Mouse (Mus musculus): ENCODE data around the gene Gm10643.

Gene Gm10643

DNA sequence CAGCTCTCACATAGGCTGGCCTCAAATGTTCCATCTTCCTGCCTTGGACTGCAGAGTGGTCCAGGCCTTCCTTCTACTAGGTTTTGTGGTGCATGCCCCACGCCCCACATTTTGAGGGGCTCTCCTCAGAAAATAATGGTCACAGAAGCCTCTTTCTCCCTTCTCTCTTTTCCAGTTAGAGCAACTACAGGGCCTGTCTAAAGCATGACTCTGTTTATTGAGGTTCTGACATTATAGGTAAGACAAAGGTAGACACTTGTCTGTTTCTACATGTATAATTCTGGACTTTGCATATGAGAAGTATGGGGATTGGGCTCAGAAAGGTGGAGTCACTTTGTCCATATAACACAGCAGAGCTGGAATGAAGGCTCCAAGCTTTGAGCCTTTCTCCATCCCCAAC is at the start of gene Gm10643:
TSS of gene Gm10643 (minus strand) at position 101 of the 400 bp plus-strand sequence.
- DNase-seq = no peak

DNA sequence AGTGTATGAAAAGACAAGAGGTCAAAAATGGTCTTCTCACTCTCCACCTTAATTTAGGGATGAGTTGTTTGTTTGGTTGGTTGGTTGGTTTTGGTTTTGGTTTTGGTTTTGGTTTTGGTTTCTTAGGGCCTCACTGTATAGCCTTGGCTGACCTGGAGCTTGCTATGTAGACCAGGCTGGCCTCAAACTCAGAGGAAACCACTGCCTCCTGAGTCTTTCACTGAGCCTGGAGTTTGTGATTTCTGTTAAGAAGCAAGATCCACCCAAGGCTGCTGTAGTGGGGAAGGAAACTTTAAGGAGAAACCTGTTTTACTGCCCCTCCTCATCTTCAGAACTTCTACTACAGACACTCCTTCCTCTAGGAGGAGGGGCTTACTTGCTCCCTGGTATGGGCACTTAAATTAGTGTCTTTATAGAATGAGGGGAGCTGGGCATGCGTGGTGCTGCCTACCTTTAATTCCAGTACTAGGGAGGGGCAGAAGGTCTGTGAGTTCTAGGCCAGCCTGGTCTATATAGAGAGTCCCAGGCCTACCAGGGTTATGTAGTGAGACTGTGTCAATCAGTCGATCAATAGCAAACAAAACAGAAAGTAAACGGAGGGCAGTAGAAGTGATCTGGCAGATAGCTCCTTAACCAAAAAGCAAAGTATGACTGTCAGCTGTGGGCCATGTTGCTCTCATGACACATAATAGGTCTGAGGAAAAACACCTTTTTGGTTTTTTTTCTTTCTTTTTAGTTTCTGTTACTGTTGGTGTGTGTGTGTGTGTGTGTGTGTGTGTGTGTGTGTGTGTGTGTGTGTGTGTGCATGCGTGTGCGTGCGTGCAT is 41.5 kb upstream of the Gm10643 start:
- DNase-seq = no peak

DNA sequence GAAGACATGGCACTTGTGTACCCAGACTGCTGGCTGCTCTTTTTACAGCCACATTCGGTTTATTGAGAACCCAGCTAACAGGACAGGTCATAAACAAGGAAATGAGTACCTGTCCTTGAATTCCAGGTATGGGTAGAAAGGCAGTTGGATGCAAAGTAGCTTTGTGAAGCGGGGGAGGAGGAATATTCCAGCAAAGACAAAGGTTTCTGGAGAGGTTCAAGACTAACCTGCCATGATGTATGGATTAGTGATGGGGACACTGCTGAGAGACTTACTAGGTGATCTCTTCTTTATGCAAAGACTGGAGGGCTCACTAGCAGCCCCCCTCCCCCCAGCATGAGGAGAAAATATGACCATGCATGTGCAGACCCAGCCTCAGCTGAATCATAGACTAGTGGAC is 40.7 kb upstream of the Gm10643 start:
- DNase-seq = no peak

DNA sequence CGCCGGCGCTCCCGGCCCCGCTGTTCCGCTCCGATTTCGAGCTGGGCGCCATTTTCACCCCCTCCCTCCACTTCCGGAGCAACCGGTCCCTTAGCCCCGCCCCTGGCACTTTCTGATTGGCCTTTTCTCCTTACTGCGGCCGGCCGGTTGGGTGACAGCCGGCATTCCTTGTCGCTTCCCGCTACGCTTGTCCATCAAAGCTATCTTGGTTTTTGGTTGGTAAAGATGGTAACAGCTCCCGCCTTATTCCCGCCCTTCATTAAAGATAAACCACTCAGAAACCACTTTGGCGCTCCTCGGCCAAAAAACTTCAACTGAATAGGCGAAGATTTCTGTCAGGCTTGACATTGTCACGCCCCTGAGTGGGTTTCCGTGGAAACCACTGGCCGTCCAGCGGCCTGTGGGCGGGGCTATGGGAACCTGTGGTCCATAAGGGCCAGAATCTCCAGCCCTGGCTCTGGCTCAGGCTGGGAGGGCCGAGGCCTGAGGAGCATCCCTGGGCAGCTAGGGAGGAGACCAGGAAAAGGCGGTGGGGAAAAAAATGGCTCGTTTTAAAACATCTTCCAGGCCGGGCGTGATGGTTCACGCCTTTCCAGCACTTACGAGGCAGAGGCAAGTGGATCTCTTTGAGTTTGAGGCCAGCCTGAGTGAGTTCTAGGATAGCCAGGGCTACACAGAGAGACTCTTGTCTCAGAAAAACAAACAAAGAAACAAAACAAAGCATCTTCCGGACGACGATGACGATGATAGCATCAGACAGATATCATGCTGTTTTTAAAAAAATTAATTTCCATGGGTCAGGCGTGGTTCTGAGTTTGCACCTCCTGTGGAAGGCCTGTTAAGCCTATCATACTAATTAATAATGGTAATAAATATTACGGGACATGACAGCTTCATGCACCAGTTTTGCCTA is 40.0 kb upstream of the Gm10643 start, which contains the start of gene Dcaf15:
TSS of gene Dcaf15 (minus strand) at position 72 of the 913 bp plus-strand sequence.
- DNase-seq = peak; percentile 98 to 99

DNA sequence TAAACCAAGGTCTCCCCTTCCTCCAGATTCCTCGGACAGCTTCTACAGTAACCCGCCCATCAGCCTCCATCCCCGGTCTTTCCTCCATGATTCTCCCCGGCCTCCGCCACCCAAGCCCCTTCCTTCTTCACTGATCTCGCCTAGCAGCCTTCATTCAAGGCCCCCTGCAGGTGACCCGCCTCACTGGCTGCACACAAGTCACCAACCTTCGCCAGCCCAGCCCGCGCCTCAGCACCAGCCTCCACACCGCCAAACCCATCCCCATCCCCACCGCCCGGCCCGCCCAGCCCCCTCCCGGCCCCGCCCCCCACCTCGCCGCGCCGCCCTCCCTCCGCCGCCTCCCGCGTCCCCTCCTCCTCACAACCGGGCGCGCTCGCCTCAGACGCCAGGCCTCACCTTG is 39.3 kb upstream of the Gm10643 start:
- DNase-seq = peak; percentile 61 to 62

- DNase-seq = peak in 1 of 2 experiments; percentile 30
Observed at GRCm38 (mm10) chr8:84103601-84104000, 38.7 kb upstream of the Gm10643 start.

DNA sequence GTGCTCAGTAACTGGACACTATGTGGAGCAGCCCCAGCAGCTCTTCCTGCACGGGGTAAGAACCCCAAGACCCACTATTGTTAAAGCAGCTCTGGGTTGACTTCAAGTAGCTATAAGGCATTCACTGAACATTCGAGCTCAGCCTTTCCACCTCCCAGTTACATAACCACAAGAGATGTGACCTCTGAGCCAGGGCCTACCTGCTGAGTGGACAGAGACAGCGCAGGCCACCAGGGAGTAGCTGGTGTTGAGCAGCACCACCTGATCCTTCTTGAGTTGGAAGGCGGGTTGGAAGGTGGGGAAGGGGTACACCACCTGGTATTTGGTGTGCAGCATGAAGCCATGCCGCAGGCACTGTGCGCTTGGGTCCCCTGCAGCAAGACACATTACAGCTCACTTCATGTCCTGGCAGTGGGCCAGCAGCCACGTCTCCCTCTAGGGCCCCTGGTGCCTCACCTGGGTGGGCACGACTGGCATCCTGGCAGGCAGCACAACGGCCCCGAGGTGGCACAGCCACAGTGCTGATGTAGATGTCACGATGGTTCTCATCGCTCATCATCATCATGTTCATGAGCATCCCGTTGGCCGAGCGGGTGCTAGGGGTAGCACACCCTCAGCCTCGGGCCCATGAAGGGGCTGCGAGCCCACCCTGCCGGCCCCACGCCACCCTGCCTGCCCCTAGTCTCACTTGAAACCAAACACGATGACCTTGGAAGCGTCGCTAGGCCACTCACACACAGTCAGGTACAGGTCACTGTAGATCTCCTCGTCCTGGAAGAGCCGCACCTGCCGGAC is 36.7 kb upstream of the Gm10643 start:
- DNase-seq = no peak

DNA sequence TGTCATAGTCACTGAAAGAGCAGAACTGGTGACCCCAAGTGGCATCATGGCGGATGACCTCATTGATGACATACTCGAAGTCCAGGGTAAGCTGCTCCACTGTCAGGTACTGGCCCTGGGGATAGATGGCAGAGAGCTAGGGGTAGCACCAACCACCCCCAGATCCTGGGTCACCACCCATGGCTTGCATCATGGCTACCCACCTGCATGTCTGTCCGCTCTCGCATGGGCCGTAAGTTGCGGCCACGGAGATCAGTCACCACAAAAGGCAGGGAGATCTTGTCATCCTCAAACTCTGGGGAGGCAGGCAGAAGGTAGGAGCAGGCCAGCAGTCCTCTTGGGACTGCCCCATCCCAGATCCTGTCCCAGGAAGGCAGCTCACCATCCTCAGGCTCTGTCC is 33.4 kb upstream of the Gm10643 start:
- no peak for DNase-seq

- DNase-seq = no peak
Observed at GRCm38 (mm10) chr8:84096061-84096460, 31.1 kb upstream of the Gm10643 start.

DNA sequence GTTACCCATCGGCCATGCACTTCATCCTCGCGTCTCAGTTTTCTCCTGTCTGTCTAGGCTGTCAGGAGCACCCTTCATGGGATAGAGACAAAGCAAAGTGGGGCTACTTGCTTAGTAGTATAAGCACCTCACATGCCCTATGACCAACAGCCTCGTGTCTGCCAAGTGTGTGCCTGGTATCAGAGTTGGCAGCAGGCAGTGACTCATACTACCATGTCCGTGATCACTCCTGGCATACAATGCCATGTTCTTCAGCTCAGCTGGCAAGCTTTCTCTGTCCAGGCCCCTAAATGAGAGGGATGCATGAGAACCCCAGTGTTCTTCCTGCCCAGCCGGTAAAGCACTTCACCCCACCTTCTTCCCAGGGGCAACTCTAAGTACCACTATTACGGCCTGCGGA is 25.6 kb upstream of the Gm10643 start:
- no peak for DNase-seq

GRCm38 (mm10) chr8:84089277-84089676 is 24.3 kb upstream of the Gm10643 start:
- no peak for DNase-seq

- no peak for DNase-seq
Observed at GRCm38 (mm10) chr8:84087821-84088220, 22.9 kb upstream of the Gm10643 start.

GRCm38 (mm10) chr8:84087156-84087555 is 22.2 kb upstream of the Gm10643 start:
- no peak for DNase-seq

- no peak for DNase-seq
Observed at GRCm38 (mm10) chr8:84084341-84085115, 19.6 kb upstream of the Gm10643 start.

DNA sequence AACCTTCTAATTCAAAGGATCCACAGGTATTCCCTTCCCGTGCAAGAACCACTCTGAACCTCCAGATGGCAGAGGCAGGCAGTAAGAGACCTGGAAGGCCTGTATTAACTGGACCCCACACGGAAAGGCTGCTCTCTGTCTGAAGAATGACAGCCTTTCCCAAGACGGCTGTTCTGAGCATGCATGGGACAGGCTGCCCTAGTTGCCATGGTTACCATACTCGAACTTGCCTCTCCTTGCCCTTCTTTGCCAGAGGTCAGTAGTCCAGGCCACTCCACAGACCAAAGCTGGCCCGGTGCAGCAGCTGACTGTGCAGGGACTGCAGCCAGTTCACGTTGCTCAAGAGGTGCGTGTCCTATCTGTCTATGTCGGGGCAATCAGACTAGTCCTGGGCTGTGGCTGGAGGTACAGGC is 18.9 kb upstream of the Gm10643 start:
- peak; percentile 46 to 64 for DNase-seq

- peak; percentile 56 to 68 for DNase-seq
Observed at GRCm38 (mm10) chr8:84079206-84079605, 14.3 kb upstream of the Gm10643 start.

DNA sequence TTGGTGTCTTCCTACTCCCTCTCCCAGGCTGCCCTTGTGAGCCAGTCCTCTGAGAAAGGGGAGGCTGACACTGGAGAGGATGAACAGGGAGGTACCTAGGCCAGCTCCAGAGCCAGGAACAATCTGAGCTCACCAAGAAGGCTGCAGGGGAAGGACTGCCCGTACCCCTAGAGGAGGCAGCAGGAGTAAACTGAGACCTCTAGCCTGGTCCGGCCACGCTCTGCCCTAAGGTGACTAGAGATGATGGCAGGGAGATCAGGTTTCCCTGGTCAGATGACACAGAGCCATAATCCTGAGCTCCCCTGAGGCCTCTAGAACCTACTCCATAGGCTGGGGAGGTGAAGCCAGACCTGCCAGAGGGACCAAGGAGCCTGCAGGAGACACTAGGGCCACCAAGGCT is 11.9 kb upstream of the Gm10643 start:
- no peak for DNase-seq

GRCm38 (mm10) chr8:84076412-84076811 is 11.5 kb upstream of the Gm10643 start:
- no peak for DNase-seq

- no peak for DNase-seq
Observed at GRCm38 (mm10) chr8:84073230-84073976, 8.5 kb upstream of the Gm10643 start.

DNA sequence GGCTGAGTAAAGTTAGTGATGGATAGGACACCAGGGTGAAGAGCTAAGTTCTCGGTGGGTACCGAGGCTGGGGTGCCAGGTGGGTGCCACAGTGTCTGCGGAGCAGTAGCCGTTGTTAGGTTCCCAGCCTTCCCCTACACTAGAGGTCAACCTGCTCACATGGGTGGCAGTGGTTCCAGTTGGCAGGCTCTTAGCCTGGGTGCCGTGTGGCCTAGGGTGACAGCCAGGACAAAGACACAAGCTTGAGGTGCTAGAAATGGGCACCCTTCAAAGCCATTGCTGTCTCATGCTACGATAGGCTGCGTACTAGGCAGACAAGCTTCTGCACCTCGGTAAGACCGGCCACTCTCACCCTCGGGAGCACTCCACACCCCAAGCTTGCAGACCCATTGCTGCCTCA is 7.4 kb upstream of the Gm10643 start:
- no peak for DNase-seq

DNA sequence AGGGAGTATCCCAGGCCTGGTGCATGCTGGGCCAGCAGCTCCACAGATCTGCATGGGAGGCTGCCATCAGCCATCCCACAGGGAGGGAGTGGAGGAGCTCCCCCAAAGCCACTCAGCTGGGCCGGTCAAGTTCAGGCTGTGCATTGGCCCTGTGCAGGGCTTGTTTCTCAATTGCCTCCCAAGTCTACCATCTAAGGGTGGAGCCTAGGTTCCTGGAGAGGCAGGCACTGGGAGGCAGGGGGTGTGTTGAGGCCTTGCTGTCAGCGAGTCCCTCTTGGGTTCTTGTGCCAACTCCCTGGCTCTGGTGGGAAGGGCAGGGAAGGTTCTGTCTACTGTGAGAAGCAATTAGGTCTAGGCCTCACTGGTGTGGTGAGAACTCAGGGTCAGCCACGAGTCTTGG is 7.0 kb upstream of the Gm10643 start:
- peak; percentile 21 to 29 for DNase-seq
